Mouse (Mus musculus) heart, embryonic 14.5 days (tissue): ENCODE data around the gene Exoc3l2. TPM values are rescaled to one million over a fixed set of nuclear protein-coding genes. Genes with fewer than 3 reads are reported as not detected.

Source experiments
- ATAC-seq: fragments of 200-750 bp; cut with Nextera tagmentation; 2 replicates; pipeline ENCODE4 v1.8.0; 2017; ENCODE audit warnings: low read depth, moderate TSS enrichment; ENCODE audit not compliant: insufficient number of reproducible peaks, insufficient read depth, low FRiP score
- H3K27ac ChIP-seq, 2 experiments: fragments of 200-500 bp in 1 of 2; fragments of 300-500 bp in 1 of 2; sonication (generic) in 1 of 2; replicated peaks in 1 of 2; 2 replicates each; pipeline ENCODE4 v1.5.1; 2012 to 2014; ENCODE audit warnings: low read depth in 2 of 2, low read length in 2 of 2, control low read depth in 1 of 2, mild to moderate bottlenecking in 1 of 2, mixed read lengths in 1 of 2; ENCODE audit not compliant: control insufficient read depth in 1 of 2, insufficient read depth in 1 of 2
- H3K27me3 ChIP-seq: fragments of 300-500 bp; sonication (generic); 2 replicates; pipeline ENCODE4 v1.6.1; 2014; ENCODE audit warnings: mild to moderate bottlenecking, low read length, control low read depth; ENCODE audit not compliant: control insufficient read depth, insufficient read depth
- H3K36me3 ChIP-seq: fragments of 300-500 bp; sonication (generic); 2 replicates; pipeline ENCODE4 v1.6.1; 2014; ENCODE audit warnings: mild to moderate bottlenecking, control low read depth, low read length, mixed read lengths; ENCODE audit not compliant: control insufficient read depth, insufficient read depth
- H3K4me1 ChIP-seq, 2 experiments: fragments of 200-500 bp in 1 of 2; fragments of 300-500 bp in 1 of 2; sonication (generic) in 1 of 2; 2 replicates each; pipeline ENCODE4 v1.6.1; 2012 to 2014; ENCODE audit warnings: low read length in 2 of 2, control low read depth in 1 of 2, mixed read lengths in 1 of 2; ENCODE audit not compliant: control insufficient read depth in 2 of 2, insufficient read depth in 2 of 2
- H3K4me2 ChIP-seq: fragments of 300-500 bp; sonication (generic); 2 replicates; pipeline ENCODE4 v1.6.1; 2014; ENCODE audit warnings: mild to moderate bottlenecking, low read length
- H3K4me3 ChIP-seq, 2 experiments: fragments of 200-500 bp in 1 of 2; fragments of 300-500 bp in 1 of 2; sonication (generic) in 1 of 2; 2 replicates each; pipeline ENCODE4 v1.5.1; 2012 to 2014; ENCODE audit warnings: low read length in 2 of 2, mild to moderate bottlenecking in 2 of 2, control low read depth in 1 of 2, low read depth in 1 of 2, moderate library complexity in 1 of 2; ENCODE audit not compliant: control insufficient read depth in 1 of 2, insufficient read depth in 1 of 2
- H3K9ac ChIP-seq: fragments of 300-500 bp; sonication (generic); 2 replicates; pipeline ENCODE4 v1.6.1; 2014; ENCODE audit warnings: mild to moderate bottlenecking, low read length
- H3K9me3 ChIP-seq: fragments of 300-500 bp; sonication (generic); 2 replicates; pipeline ENCODE4 v1.6.1; 2016; ENCODE audit warnings: low read length, control low read depth; ENCODE audit not compliant: control insufficient read depth
- WGBS: fragments of 180-500 bp; shearing (Covaris S2); extraction: QIAGEN DNeasy Blood & Tissue Kit; methylation state at CpG from one replicate; pipeline ENCODE4 v1.1.7; 2014; 5-methylcytosine and 5-hydroxymethylcytosine counted together
- polyA plus RNA-seq: library from polyadenylated mRNA; unstranded; fragments of >200 nt; fragmentation: Nextera tagmentation; extraction: Ambion mirVana; gene quantifications from 2 replicates; pipeline ENCODE4 v1.2.1, GENCODE M21; 2014

The Exoc3l2 gene
- polyA plus RNA-seq, 1 experiment from 2014 or later, result 1.8 TPM

GRCm38 (mm10) chr7:19542155-19542691 lies 79.1 kb downstream of the Exoc3l2 start:
- Histone ChIP-seq H3K36me3 (no peaks in the 10 kb centered on the region), H3K4me3 (no peak overlapping the region), H3K9ac (0 out of 2 replicates have a peak overlapping the region, but pooled peaks have one; percentile 10), H3K9me3 (no peaks in the 10 kb centered on the region), H3K4me2 (no peak overlapping the region), H3K27ac (peak overlapping the region in 1 of 2 experiments; percentile 42; a peak in 1 of 4 replicates), H3K4me1 (peaks cover 14 to 51% of the 10 kb centered on the region in 2 experiments), H3K27me3 (no peaks in the 10 kb centered on the region)
- ATAC-seq, result peak; percentile 62
- WGBS, result 57% methylated on average over 8 of the region's 8 CpGs

GRCm38 (mm10) chr7:19543584-19543983 lies 80.5 kb downstream of the Exoc3l2 start:
- no peak overlapping the region for H3K9ac ChIP-seq
- no peak for ATAC-seq
- H3K27me3 ChIP-seq, result no peaks in the 10 kb centered on the region
- 38% methylated on average over 6 of the region's 6 CpGs for WGBS
- H3K4me2 ChIP-seq, result no peak overlapping the region
- no peak overlapping the region for H3K27ac ChIP-seq
- H3K9me3 ChIP-seq, result no peaks in the 10 kb centered on the region
- H3K36me3 ChIP-seq, result no peaks in the 10 kb centered on the region
- H3K4me1 ChIP-seq, result peaks cover 12 to 44% of the 10 kb centered on the region in 2 experiments
- H3K4me3 ChIP-seq, result no peak overlapping the region

- H3K9ac ChIP-seq, result no peak overlapping the region
- H3K27me3 ChIP-seq, result no peaks in the 10 kb centered on the region
- H3K9me3 ChIP-seq, result no peaks in the 10 kb centered on the region
- no peaks in the 10 kb centered on the region for H3K36me3 ChIP-seq
- no peak overlapping the region for H3K4me2 ChIP-seq
- no peak overlapping the region for H3K27ac ChIP-seq
- H3K4me3 ChIP-seq, result no peak overlapping the region
- peaks cover 12 to 44% of the 10 kb centered on the region in 2 experiments for H3K4me1 ChIP-seq
- WGBS, result 31% methylated on average over 3 of the region's 3 CpGs
- ATAC-seq, result no peak
These were observed 82.9 kb downstream of the Exoc3l2 start for GRCm38 (mm10) chr7:19546007-19546406.

Other genes with a start within 250 kb of the Exoc3l2 start
- 36.5 and 38.6 TPM in 2 replicates for gene Opa3, start 235.0 kb upstream of the Exoc3l2 start, polyA plus RNA-seq
- gene Vasp, start 191.5 kb upstream of the Exoc3l2 start, polyA plus RNA-seq, result 66.1 and 68.9 TPM in 2 replicates
- gene Ppm1n, start 183.3 kb upstream of the Exoc3l2 start, polyA plus RNA-seq, result 0.20 TPM in 1 of 2 replicates, not detected in the other
- 39.2 and 43.6 TPM in 2 replicates for gene Rtn2, start 180.7 kb upstream of the Exoc3l2 start, polyA plus RNA-seq
- 0.22 TPM in 1 of 2 replicates, not detected in the other for gene Fosb, start 153.3 kb upstream of the Exoc3l2 start, polyA plus RNA-seq
- gene Ercc1, start 118.6 kb upstream of the Exoc3l2 start, polyA plus RNA-seq, result 60.0 and 68.7 TPM in 2 replicates
- 12.7 and 15.7 TPM in 2 replicates for gene Cd3eap, start 103.8 kb upstream of the Exoc3l2 start, polyA plus RNA-seq
- gene Ppp1r13l, start 103.6 kb upstream of the Exoc3l2 start, polyA plus RNA-seq, result 15.2 and 15.4 TPM in 2 replicates
- gene Ercc2, start 81.3 kb upstream of the Exoc3l2 start, polyA plus RNA-seq, result 4.8 and 6.6 TPM in 2 replicates
- 1.8 and 1.9 TPM in 2 replicates for gene Klc3, start 59.2 kb upstream of the Exoc3l2 start, polyA plus RNA-seq
- 910 and 1,062 TPM in 2 replicates for gene Ckm, start 58.6 kb upstream of the Exoc3l2 start, polyA plus RNA-seq
- gene Mark4, start 4.5 kb upstream of the Exoc3l2 start, polyA plus RNA-seq, result 9.3 and 10.5 TPM in 2 replicates
- 1.4 and 1.7 TPM in 2 replicates for gene Bloc1s3, start 45.0 kb downstream of the Exoc3l2 start, polyA plus RNA-seq
- gene Trappc6a, start 45.1 kb downstream of the Exoc3l2 start, polyA plus RNA-seq, result 87.3 and 92.9 TPM in 2 replicates
- not detected in 2 replicates for gene Nkpd1, start 54.5 kb downstream of the Exoc3l2 start, polyA plus RNA-seq
- 2.9 and 5.3 TPM in 2 replicates for gene Ppp1r37, start 99.7 kb downstream of the Exoc3l2 start, polyA plus RNA-seq
- gene Zfp296, start 114.0 kb downstream of the Exoc3l2 start, polyA plus RNA-seq, result 0.13 and 0.38 TPM in 2 replicates
- gene Gemin7, start 114.3 kb downstream of the Exoc3l2 start, polyA plus RNA-seq, result 140 and 144 TPM in 2 replicates
- gene Clasrp, start 141.2 kb downstream of the Exoc3l2 start, polyA plus RNA-seq, result 26.6 and 29.2 TPM in 2 replicates
- 4.8 and 6.1 TPM in 2 replicates for gene Relb, start 166.1 kb downstream of the Exoc3l2 start, polyA plus RNA-seq
- gene Clptm1, start 201.7 kb downstream of the Exoc3l2 start, polyA plus RNA-seq, result 87.6 and 98.6 TPM in 2 replicates
- gene Apoc2, start 214.6 kb downstream of the Exoc3l2 start, polyA plus RNA-seq, result 0.57 and 2.2 TPM in 2 replicates
- gene Gm44805, start 218.1 kb downstream of the Exoc3l2 start, polyA plus RNA-seq, result not detected in 2 replicates
- 0.31 TPM in 1 of 2 replicates, not detected in the other for gene Apoc4, start 218.1 kb downstream of the Exoc3l2 start, polyA plus RNA-seq
- gene Apoc1, start 229.3 kb downstream of the Exoc3l2 start, polyA plus RNA-seq, result 14.3 and 14.6 TPM in 2 replicates
- 644 and 695 TPM in 2 replicates for gene Apoe, start 235.9 kb downstream of the Exoc3l2 start, polyA plus RNA-seq